Mouse (Mus musculus) thymus, postnatal 4 days (tissue): ENCODE results near the gene Smim13.
"Not testable (repeated sequence)": the region's sequence is repeated elsewhere in the genome, so short reads cannot be mapped to it uniquely, and the experiment has no call there.

ENCODE experiments used
- DNase-seq: peaks from one replicate; pipeline ENCODE4 v3.0.0; 2021

Smim13 gene

DNA sequence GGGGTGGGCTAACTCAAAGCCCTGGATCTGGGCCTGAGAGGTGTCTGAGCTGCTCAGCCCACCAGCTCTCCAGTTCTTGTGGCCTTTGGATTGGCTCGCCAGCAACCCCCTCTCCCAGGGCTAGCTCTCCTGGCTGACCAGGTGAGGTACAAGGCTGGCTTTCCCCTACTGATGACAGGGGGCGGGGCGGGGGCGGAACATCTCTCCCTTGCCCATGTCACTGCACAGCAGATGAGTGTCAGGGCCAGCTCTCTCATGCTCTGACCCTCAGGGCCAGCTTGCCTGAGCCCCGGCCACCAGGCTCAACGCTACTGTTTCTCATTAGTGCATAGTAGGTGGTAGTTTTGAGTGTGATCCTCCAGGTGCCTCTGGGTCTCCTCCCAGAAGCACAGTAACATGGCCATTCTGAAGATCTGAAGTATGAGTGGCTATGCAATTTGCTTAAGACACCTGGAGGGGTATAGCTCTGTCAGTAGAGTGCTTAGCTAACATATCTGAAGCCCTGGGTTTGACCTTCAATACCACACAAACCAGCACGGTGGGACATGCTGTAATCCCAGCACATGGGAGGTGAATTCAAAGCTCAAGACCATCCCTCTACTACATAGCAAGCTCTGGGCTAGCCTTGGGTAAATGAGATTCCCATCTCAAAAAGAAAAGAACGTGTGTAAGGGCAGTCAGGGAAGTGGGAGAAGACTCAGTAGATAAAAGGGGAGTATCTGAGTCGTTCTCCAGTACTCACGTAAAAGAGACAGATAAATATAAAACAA is 11.4 kb upstream of the Smim13 start:
- DNase-seq, result no peak

DNA sequence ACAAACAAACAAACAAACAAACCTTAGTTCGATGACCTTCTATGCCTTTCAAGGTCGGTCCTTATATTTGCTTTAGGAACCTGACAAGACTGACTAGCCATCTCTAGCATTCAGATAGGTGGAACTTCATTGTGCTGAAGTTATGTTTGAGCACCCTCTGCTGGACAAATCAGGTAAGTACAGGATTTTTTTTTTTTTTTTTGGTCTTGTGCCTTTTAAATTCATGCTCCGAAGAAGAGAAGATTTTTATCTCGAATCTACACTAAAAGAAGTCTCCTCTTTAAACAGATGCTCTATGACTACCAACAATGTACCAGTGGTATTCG is 10.9 kb upstream of the Smim13 start:
- no peak for DNase-seq

DNA sequence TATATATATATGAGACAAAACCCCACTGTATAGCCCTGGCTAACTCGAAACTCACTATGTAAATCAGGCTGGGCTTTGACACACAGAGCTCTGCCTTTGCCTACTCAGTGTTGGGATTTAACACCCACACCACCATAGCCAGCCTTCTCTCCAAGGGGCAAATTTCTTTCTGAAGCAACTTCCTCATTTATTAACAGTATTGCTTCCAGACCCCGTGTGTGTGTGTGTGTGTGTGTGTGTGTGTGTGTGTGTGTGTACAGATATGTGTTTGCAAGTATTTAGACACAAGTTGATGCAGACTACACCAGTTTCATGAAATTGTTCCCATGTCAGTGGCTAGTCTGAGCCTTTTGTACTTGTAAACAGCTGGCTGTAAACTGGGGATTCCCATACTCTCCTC is 8.1 kb upstream of the Smim13 start:
- DNase-seq, result no peak

DNA sequence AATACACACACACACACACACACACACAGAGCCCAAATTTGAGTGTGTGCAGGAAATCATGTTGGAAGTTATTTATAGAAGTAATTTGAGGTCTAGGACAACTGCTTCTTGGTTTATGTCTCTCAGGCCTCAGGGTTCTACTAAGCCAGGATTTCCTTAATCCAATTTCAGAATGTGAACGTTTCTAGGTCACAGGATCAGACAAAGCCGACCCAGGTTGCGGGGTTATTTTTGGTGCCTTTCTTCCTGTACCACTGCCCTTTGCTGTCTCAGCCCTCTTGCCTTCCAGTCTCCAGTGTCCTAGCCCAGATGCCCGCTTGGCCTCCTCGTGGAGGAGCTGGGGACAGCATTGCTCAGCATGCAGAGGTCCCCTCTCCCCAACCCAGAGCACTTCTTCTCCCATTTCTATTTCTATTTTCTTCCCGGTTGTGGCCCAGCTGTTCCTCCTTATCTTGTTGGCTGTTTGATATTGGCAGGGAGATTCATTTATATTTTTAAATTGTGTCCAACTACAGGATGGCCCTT is 5.3 kb upstream of the Smim13 start:
- DNase-seq, result no peak

DNA sequence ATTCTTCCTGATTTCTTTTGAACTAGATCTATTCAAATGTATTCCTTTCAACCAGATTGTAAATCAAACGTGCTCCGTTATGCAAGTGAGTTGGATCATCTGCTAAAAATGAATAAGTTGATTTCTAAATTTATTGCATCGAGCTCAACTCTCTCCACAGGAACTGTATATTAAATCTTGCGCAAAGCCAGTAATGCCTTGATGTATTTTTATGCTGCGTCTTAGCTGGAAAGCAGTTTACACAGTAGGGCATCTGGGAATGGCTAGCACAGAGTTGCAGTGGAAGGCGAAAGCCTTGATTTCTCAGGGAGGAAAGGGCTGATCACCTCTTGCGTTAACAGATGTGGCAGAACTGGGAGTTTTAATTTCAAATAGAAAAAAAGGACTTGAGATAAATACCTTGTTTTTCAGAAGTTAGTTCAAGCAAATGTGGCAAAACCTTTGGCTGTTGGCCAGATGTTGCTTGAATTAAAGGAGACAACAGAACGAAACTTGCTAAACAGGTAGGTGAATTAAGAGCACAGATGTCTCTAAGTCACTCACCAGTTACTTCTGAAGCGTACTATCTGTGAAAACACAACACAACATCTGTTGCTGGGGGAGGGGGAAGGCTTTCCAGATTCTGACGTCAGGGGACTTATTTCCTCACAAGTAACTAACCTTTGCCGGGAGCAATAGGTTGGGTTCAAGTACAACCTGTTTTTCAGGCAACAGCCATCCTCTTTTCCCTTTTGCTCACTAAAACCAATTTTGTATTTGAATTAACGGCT is 708 bp upstream of the Smim13 start:
- DNase-seq, result peak; percentile 64

DNA sequence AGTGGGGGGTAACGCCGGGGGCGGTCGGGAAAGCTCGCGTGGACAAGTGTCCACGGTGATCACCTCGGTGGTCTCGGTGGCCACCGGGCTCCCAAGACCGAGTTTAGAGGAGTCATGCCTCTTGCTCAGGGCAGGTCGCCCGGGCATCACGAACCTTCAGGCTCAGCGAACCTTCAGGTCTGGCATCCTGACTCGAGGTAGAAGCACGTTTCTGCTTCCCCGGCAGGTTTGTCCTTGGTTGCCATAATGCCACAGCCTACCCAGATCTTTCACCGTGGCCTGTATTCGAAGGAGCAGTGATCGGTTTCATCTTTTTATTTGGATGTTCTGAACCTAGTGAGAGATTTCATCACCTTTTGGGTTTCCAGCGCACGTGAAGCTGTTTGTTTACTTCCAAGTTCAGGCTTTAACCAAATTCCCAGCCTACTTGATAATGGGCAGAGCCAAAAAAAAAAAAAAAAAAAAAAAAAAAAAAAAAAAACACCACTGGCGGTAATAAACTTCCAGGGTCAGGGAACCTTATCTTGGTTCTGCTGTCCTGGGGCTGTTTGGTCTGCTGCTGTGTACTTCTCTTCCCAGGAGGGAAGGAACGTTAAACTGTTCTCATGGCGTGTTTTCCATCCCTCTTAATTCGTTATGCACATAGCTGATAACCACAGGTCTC is 806 bp downstream of the Smim13 start:
- no peak for DNase-seq

DNA sequence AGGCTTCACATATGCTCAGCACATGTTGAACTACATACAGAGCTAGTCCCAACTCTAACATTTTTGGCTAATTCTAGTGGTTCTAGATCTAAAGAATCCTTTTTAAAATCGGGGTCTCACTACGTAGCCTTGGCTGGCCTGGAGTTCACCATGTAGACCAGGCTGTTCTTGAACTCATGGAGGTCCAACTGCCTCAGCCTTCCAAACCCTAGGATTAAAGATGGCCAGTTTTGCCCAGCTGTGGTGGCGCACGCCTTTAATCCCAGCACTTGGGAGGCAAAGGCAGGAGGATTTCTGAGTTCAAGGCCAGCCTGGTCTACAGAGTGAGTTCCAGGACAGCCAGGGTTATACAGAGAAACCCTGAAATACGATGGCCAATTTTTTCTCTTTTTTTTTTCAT is 1.6 kb downstream of the Smim13 start:
- not testable (repeated sequence) for DNase-seq

DNA sequence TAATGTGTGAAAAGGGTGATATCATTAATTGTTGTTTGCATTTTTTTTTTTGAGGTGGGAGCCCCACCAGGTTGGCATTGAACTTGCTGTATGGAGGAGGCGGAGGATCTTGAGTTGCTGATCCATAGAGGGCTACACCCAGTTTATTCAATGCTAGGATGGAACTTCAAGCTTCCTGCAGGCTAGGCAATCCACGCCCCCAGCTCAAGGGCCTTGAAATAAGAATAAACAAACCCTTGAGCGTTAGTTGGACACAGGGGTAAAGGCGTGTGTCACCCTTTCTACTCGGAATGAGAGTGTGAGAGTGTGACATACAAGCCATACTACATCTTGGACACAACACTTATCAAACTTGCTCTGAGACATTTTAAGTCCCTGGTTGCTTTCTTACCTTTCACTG is 2.0 kb downstream of the Smim13 start:
- DNase-seq, result no peak

DNA sequence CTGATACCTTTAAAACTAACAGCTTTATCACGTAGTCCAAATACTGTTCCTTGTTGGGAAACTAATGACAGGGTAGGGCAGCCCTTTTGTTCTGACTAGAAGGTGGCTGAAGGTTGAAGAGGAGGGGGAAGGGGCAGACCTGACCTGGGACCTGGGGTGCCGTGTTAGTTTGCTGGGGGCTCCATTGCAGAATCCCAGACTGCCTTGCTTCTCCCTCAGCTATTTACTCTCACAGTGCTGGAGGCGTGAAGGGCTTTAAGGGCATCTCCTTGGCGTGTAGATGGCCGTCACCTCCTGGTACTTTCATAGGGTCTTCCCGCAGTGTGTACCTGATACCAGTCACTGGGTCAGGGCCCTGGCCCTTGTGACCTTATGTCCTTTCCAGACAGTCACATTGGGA is 2.5 kb downstream of the Smim13 start:
- no peak for DNase-seq

DNA sequence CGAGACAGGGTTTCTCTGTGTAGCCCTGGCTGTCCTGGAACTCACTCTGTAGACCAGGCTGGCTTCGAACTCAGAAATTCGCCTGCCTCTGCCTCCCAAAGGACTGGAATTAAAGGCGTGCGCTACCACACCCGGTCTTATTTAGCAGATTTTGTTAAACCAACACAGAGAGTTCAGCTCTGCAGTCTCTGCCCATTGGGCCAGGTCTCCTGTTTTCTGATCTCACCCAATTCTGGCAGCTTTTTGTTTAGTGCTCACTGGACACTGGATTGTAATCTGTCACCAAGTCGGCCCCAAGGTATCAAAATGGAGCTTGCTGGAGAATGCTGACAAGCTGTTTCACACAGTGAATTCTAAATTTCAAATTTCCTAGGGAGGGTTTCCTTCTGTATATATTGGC is 3.1 kb downstream of the Smim13 start:
- no peak for DNase-seq

DNA sequence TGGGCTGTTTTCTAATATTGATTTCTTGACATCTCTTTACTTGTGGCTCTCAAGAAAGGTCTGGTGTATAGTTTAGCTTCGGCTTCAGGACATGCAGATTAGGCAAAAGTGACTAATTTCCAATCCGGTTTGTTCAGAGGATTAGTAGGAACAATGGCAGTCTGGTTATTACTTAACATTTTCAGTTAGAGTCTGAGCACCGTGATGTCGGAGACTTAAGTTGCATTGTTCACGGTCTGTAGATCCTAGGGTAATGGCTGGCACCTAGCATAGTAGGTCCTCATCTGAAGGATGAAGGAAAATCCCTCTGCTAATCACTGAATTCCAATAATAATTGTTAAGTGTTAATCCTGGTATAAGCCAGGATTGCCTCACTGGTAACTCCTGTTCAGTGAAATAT is 6.5 kb downstream of the Smim13 start:
- DNase-seq, result no peak

DNA sequence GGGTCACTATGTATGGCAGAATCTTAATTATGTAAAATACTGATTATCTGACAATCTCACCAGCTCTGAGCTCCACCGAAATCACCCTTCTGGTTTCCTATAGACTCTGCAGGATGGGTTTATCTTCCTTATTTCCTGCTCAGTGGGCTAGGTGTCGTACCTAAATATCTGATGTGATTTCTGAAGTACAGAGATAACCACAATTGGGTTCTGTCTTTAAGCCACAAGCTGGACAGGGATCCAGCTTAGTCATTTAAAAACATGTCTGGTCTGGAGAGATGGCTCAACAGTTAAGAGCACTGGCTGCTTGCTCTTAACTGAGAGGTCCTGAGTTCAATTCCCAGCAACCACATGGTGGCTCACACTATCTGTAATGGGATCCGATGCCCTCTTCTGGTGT is 7.3 kb downstream of the Smim13 start:
- no peak for DNase-seq

DNA sequence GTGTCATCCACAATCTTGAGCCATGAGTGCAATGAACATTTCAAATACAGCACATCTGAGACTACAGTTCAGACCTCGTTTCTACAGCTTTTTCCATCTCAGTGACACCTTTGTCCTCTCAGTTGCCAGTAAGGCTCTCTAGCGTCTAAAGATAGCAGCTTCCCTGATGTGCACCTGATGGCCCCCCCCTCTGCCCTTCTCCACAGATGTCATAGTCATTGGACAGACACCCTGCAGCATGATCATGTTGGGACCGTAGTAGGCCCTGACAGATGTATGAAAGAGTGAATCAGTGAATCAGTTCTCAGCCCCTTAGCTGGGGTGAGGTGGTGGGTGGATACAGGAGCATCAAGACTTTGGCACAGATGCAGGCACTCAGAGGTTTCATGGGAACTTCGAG is 8.2 kb downstream of the Smim13 start:
- no peak for DNase-seq

DNA sequence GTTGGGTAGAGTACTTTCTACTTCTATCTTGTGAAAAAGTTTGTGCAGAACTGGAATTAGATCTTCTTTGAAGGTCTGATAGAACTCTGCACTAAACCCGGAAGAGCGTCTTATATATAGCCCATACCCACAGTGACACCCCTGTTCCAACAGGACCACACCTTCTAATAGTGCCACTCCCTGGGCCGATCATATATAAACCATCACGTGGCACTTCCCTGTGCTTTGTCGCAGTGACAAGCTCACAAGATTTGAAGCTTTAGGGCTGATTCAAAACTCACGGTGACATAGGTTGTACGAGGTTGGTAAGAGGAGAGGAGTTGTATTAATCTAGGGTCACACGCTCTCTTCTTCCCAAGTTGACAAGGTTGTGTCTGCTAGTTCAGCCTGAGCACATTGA is 12.0 kb downstream of the Smim13 start:
- not testable (repeated sequence) for DNase-seq

DNA sequence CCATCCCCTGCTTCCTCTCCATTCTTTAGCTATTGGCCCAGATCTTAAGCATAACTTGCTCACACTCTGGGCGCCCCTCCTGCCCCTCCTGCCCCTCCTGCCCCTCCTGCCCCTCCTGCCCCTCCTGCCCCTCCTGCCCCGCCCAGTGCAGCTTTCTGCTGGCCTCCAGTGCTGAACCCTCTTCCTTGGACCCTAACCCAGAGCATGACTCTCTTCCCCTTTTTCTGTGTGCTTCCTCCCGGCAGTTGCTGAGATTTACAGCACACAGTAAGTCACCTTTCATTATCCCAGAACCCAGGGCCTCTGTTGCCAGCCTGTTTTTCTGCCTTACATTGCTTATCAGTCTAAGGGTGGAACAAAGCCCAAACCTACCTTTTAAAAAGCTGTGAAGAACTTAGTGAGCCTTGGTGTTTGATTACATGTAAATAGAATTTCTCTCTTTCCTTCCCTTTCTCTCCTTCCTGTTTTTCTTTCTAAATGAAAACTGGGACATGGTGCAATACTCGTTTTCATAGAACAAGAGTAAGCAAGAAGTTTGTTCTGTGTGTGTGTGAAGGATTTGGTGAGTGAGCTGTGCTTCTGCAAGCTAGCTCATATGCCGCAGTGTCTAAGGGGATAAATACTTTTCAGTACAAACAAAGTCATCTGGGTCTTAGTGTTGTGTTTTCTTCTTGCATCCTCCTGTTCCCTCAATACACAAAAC is 13.8 kb downstream of the Smim13 start:
- no peak for DNase-seq

DNA sequence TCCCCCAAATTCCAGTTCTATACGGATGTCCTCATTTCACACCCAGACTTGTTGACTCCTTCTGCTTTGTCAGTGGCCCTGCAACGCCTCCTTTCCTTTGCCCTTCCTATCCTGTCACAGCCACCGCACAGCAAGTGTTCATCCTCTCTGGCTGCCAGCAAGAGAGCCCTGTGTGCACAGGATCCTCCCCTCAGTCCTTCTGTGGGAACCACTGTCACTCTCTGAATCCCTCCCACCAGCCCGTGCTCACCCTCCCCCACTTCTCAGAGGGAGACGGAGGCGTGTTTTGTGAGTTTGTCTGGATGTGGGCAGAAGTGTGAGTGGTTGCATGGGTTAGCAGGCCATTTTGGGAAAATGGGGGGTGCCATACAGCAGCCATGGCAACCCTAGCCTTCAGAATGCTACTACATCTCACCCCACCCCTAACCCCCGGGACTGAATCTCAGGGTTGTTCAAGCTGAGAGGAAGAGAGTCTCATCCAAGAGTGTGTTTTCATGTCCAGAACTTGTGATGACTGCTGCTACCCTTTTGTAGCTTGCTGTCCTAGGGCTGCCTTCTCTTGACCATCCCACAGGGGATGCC is 18.3 kb downstream of the Smim13 start:
- no peak for DNase-seq

DNA sequence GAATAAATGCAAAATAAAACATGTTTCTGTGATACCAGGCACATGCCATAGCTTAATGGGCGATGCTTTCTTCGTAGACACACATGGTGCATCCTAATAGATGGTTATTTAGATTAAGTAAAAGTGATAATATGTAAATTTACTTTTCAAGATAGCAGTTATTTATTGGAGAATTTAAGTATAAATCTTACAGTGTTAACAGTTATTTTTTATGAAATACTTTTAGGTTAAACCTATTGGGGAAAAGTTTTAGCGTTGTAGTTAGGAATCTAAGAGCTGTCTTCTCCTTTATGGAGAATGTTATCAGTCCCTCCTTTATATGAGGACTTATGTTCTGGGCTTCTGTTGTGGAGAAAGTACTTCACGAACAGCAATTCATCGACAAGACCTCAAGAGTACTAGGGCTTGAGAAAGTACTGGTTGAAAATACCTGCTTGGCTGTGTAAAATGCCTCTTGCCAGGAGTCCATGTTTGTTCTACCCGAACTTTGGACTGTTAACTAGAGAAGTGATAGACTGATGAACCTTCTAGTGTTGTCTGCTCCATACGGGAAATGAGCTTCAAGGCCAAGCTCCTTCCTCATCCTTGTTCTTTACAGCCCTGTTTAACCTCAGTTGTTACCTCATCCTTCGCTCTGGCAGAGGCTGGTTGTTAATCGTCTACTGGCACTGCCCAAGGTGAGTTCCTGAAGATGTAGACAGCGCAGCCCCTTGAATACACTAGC is 24.4 kb downstream of the Smim13 start, which contains the start of gene Gm17364:
Gene Gm17364 (minus strand): TSS at position 51 of the 724 bp plus-strand sequence.
- no peak for DNase-seq

DNA sequence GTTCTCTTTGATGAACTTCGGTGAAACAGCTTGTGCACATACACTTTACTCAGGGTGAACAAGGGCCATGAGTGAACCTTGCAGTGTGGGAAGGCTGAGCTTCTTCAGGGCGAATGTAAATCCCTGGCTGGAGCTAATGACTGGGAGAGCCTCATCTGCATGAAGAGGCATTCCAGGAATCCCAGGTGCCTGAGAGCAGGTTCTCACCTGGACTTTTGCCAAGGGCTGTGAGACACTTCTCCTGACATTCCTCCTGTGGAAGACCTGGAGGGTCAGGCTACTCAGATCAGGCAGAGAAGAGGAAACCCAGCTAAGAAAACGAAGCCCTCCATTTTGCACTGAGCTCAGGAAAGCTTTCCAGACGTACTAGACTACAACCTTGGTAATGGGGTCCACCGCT is 31.1 kb downstream of the Smim13 start:
- no peak for DNase-seq

DNA sequence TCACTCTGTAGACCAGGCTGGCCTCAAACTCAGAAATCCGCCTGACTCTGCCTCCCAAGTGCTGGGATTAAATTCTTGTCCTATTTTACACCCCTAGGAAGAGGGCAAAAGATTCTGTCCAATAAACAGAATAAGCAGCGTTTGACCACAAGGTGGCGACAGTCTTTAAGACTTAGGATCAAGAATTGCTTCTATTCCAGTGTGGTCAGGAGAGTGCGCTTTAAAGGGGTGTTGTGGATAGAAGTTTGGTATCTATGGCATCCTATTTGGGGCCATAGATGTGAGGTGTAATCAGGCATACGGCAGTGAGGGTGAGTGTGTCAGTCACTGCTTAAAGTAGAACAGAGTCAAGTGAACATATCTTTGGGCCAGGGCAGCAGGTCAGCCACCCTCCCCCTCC is 33.6 kb downstream of the Smim13 start:
- peak; percentile 79 for DNase-seq

DNA sequence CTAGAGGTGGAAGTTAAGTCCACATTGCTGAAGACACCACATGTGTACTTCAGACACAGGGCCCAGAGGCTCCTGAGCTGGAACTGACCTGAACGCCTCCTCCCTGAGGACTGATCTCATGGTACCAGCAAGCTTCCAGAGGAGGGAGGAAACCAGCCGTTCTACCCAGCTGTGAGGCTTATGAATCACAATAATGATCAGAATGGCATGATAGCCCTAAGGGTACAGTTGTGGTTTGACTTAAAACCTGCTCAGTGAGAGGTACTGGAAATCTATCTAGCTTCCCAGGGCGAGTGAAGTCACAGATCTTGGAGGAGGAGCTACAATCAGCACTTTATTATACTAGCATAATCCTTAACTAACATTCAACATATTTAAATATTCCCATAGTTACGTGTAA is 35.8 kb downstream of the Smim13 start:
- no peak for DNase-seq

DNA sequence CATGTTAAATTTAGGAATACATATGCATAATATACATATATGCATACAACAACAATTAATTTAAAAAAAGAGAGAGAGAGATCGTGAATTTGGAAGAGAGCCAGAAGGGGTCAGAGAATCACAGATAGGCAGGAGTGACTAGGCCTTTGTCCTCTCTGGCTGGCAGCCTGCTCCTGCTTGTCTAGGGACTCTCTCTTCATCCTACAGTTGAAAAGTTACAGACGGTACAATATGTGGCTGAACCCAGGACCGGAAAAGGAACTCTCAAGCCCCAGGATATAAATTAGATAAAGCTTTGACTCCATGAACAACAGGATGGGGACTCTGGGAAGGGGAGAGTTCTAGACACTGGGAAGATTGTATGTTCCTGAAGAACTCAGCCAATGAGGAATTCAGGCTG is 36.6 kb downstream of the Smim13 start:
- DNase-seq, result no peak

DNA sequence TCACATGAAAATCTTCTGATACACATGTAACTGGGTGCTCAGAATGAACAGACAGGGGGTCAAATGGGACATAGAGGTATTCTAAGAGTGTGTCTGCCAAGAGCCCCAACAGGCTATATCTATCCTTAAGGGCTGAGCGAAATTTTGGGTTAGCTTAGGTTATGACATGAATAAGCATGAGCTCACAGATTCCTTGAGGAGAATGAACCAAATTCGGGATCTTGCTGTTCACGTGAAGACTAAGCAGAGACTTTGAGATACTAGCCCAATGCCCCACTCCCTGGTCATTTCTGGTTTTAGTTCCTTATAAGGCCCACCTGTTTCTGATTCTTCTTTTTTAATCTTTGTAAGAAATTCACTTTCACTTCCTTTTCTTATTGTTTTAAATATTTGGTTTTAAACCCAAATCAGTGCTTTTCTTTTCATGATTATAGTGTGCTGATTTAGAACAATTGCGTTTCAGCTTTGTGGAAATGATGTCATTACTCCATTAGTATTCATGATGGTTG is 41.9 kb downstream of the Smim13 start:
- DNase-seq, result no peak
